Mouse (Mus musculus): ENCODE data around the gene Klf12. TPM values are rescaled to one million over a fixed set of nuclear protein-coding genes. Genes with fewer than 3 reads are reported as not detected.

The Klf12 gene
- polyA plus RNA-seq, 2 experiments = 2.8 to 3.2 TPM

GRCm38 (mm10) chr14:99847502-99847901 lies 437.0 kb downstream of the Klf12 start:
- DNase-seq (ENCODE audit: low read depth in 3 of 3, low spot score in 3 of 3) (peak in 1 of 3 experiments; percentile 7), ATAC-seq (ENCODE audit: insufficient read depth) (peak; percentile 70)
- Histone ChIP-seq H3K27ac (no peak overlapping the region), H3K4me3 (ENCODE audit: insufficient read depth in 1 of 2, low read depth in 2 of 2, low read length in 2 of 2) (no peak overlapping the region), H3K36me3 (replicated peaks; ENCODE audit: control insufficient read depth, insufficient read depth, low read depth) (no peaks in the 10 kb centered on the region), H3K4me2 (ENCODE audit: low read depth) (no peak overlapping the region), H3K27me3 (ENCODE audit: control insufficient read depth, insufficient read depth, low read length) (no peaks in the 10 kb centered on the region), H3K9ac (replicated peaks) (no peak overlapping the region), H3K9me3 (ENCODE audit: control insufficient read depth, low read length) (no peaks in the 10 kb centered on the region), H3K4me1 (replicated peaks; ENCODE audit: control insufficient read depth in 2 of 2, insufficient read depth in 2 of 2, low read length in 1 of 2) (peaks cover under 1 to 10% of the 10 kb centered on the region in 2 experiments; a peak in 3 of 4 replicates)
- WGBS (ENCODE audit: insufficient replicate concordance) = 17% methylated on average over 2 of the region's 2 CpGs
- TF ChIP-seq EP300 (IDR thresholded peaks at IDR 0.05; ENCODE audit: low read depth) (no peak; the same call in 1 of the 2 replicates), CTCF (IDR thresholded peaks at IDR 0.05; ENCODE audit: low read depth) (no peak)

GRCm38 (mm10) chr14:99826713-99827112 lies 457.8 kb downstream of the Klf12 start:
- DNase-seq (ENCODE audit: low read depth in 3 of 3, low spot score in 3 of 3) = no peak
- Histone ChIP-seq H3K4me3 (ENCODE audit: insufficient read depth in 1 of 2, low read depth in 2 of 2, low read length in 2 of 2) (no peak overlapping the region), H3K27ac (no peak overlapping the region), H3K4me1 (replicated peaks; ENCODE audit: control insufficient read depth in 2 of 2, insufficient read depth in 2 of 2, low read length in 1 of 2) (no peaks in the 10 kb centered on the region), H3K27me3 (ENCODE audit: control insufficient read depth, insufficient read depth, low read length) (no peaks in the 10 kb centered on the region), H3K9me3 (ENCODE audit: control insufficient read depth, low read length) (no peaks in the 10 kb centered on the region), H3K4me2 (ENCODE audit: low read depth) (no peak overlapping the region), H3K36me3 (replicated peaks; ENCODE audit: control insufficient read depth, insufficient read depth, low read depth) (no peaks in the 10 kb centered on the region), H3K9ac (replicated peaks) (no peak overlapping the region)
- 21% methylated on average over 1 of the region's 1 CpGs for WGBS (ENCODE audit: insufficient replicate concordance)
- no peak for ATAC-seq (ENCODE audit: insufficient read depth)
- TF ChIP-seq EP300 (IDR thresholded peaks at IDR 0.05; ENCODE audit: low read depth) = no peak
- TF ChIP-seq CTCF (IDR thresholded peaks at IDR 0.05; ENCODE audit: low read depth) = no peak
